Mouse (Mus musculus) lung, postnatal 4 days (tissue): Measurements from ENCODE around the gene Tlnrd1.
"Not testable (repeated sequence)": the region's sequence is repeated elsewhere in the genome, so short reads cannot be mapped to it uniquely, and the experiment has no call there.

Source experiments
- DNase-seq, 2 experiments: peaks; one replicate each; pipeline ENCODE4 v3.0.0; 2021

The Tlnrd1 gene

DNA sequence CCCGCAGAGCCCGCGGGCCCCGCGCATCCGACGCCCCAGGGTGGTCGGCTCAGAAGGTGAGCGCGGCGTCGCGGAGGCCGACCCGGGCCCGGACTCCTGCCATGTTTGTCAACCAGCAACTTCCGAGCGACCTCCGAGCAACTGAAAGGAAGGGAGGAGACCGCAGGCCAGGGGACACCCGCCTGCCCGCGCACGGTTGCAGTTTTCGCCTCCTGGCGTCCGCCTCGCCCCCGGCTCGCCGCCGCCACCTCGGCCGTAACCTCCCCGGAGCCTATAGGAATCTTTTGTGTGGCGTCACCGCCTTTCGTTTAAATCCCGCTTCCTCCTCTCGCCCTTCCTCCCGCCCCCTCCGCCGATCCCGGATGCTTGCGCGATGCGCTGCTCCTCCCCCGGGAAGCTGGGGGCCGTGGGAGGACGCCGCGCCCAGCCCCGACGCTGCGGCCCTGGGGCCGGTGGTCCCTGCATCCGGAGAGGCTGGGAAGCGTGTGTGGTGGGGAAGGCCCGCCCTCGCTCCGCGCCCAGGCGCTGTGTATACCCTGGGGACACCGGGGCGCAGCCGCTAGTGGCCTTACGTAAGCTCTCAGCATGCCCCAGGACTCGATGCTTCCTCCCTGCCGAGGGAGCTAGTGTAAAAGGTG lies at the start of gene Tlnrd1, which contains the start of gene Mesd:
TSS of gene Tlnrd1 (minus strand) at position 285 of the 638 bp plus-strand sequence.
TSS of gene Mesd (plus strand) at position 446 of the 638 bp plus-strand sequence.
- DNase-seq: peak; percentile 94 to 96

DNA sequence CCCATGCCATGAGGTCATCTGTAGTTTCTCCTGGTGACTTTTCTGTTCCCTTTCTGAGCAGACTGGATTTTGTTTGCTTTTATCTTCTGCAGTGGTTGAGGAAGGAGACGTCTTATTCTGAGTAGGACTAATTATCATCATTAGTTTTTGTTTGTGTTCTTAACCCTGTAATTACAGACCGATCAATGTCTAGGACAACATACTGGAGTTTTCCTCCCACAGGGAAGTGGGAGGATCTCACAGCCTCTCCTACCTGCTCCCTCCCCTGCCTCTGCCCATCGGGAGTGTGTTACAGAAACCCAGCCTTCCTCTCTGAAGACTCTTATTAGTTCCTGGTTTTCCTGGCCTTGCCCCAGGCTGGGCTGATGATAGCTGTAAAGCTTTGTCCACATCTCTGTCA lies 37.5 kb upstream of the Tlnrd1 start:
- DNase-seq: no peak

DNA sequence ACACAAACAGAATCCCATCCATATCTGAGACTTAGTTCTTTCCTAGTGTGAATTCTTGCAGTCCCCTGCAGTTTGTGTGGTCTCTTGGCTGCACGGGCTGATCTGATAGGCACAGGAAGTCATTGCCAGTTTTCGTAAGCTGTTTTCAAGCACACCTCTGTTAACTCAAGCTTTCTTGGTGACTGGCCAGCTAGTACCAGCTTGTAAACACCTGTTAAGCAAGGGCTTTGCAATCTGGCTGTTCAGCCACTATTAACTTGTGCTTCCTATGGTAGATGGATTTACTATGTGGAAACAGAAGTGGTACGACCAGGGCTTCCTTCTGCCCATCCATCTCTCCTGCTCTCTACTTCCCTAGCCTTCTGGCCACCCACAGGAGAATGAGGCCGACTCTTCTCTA lies 36.1 kb upstream of the Tlnrd1 start:
- no peak for DNase-seq

DNA sequence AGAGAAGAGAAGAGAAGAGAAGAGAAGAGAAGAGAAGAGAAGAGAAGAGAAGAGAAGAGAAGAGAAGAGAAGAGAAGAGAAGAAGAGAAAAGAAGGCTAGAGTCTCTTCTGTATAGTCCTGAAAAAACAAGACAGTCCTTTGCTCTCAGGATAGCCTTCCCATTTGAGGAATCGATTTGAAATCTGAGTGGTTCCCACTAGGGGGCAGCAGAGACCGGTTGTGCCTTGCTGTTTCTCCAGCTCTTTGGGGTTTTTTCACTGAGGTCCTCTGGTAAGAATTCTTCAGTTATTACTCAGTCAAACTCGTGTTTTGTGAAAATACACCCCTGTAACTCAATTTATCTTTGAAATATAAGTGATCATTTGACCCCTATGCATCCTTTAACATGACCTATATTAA lies 30.5 kb upstream of the Tlnrd1 start:
- DNase-seq: peak; percentile 78 to 86

DNA sequence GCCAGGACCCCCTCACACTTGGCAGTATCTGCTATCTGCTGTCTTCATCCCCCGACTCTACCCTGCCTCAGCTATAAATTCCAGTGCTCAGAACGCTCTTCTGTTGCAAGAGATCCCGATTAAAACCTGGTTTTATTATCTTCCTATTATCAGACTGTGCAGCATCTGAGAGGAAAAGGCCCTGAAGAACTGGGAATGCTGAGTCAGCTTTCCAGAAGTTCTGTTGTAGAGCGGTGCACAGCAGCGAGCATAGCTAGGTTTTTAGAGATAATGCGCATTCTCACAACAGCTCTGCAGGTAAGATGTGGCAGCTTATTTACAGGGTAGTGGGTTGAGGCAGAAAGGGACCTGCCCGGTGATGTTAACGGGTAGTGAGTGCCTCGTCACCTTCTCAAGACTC lies 29.9 kb upstream of the Tlnrd1 start:
- DNase-seq: no peak

DNA sequence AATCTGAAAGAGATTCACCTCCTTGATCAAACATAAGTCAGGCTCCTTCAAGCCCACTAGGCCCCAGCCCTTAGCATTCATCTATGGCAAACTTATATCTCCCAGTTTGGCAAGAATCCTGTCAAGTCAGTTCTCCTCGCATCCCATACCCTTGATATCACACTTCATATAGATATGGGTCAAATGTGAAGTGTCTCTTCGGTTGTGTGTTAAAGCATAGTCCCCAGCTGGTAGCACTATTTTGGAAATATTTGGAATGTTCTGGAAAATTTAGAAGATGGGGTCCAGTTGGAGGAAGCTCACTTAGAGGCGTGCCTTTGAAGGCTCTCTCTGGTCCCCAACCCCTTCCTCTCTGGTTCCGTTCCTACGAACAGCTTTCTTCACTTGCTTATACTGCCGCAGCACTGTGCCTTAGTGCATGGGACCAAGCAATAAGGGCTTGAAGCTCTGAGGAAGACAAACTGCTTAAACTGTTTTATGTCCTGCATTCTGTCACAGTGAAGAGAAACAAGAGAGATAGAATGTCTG lies 29.4 kb upstream of the Tlnrd1 start:
- peak in 1 of 2 experiments; percentile 44 for DNase-seq

DNA sequence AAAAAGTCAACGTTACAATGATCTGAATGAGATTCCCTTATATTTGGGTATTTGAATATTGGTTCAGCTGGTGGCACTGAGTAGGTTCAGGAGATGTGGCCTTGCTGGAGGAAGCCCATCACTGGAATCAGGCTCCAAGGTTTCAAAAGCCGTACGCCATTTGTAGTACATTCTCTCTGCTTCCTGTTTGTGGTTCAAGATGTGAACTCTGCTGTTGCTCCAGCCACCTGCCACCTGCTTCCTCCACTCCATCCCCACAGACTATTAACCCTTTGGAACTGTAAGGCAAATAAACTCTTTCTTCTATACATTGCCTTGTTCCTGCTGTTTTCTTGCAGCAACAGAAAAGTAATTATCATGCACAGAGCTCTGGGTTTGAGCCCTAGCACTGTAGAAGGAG lies 27.8 kb upstream of the Tlnrd1 start:
- DNase-seq: no peak

DNA sequence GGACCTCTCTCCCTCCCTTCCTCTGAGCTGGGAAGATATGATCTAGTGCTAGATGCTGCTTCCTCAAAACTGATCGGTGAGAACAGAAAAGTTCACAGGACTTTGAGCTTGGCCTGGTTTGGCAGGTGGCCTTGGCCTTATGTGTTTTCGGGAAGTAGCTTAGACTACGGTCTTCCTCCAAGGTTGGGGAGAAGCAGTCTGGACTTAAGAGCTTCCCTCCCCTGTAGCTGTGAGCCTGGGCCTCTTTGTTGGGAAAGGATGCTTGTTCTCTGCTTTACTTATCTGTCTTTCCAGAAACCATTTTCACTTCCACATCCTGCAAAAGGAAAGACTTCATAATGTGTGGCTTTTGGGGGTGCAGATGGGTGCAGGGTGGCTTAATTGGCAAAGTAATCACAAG lies 20.7 kb upstream of the Tlnrd1 start:
- DNase-seq: no peak

DNA sequence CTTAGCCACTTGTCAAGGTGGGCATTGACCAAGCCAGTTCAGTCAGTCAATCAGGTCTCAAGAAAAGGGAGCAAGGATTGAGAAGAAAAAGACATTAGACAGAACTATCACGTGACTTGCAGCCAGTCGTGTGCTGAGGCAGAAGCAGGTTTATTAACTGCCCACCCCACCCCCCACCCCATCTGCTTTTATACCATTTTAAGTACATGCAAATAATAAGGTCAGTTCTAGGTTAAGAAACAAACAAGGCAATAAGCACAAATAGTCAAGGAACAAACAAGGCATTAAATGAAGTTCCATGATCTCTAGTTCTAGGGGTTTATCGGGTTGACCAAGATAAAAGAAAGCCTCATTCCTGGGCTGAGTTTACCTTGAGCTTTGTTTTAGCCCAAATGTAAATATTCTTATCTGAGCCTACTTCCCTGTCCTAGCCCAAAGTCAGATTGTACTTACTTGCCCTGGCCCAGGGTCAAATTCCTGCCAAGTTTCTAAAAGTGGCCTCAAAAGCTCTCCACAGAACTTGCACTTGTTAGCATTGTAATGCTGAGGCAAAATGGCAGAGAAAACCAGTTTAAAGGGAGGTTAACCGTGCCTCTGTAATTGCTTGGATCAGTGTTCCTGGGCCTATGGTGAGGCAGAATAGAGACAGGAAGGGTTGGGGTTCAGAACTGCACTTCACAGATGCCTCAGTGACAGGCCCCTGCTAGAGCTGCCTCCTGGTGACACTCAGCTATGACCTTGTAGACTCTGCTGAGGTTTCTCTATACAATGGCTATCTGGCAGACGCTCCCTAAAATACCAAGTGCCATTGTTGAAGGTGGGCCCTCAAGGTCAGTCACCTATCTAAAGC lies 18.4 kb upstream of the Tlnrd1 start:
- no peak for DNase-seq

DNA sequence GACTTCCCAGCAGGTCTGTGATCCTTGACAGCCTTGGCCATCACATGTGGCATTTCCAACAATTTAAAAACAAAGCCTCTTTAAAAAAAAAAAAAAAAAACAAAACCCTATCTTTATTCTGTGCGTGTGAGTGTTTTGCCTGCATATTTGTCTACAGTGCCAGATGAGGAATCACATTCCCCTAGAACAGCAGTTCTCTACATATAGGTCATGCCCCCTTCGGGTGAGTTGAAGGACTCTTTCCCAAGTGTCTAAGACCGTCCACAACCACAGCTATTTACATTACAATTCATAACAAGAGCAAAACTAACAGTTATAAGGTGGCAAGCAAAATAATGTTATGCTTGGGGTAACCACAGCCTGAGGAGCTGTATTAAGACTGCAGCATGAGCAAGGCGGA lies 17.3 kb upstream of the Tlnrd1 start:
- DNase-seq: no peak

DNA sequence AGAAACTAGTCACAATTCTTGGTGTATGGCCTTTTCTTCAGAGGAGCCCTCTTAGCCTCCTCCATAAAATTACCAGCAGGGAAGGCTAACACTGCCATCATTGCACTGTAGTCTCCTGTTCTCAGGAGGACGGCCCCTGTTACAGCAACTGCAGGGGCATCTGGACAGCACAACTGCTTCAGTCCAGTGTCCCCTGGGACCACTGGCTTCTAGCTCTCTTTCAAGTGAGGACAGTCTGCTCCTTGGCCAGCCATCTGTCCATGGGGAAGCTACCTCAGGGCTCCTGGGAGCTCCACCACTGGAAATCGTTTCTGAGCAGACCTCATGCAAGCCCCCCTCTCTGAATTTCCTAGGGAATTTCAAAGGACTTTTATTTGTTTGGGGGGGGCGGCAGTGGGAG lies 16.4 kb upstream of the Tlnrd1 start:
- DNase-seq: no peak

DNA sequence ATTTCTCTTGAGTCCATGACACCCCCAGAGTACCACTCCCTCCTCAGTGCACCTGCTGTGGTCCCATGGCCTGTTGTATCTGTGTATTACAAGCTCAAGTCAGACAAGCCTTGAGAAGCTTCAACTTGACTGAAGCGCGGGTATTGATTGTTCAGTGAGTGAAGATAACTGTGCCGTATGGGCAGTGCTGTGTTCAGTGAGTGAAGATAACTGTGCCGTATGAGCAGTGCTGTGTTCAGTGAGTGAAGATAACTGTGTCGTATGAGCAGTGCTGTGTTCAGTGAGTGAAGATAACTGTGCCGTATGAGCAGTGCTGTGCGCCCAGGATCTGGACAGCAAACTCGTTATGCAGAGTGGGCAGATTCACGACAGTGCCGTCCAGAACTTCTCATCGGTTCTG lies 14.2 kb upstream of the Tlnrd1 start:
- DNase-seq: no peak

DNA sequence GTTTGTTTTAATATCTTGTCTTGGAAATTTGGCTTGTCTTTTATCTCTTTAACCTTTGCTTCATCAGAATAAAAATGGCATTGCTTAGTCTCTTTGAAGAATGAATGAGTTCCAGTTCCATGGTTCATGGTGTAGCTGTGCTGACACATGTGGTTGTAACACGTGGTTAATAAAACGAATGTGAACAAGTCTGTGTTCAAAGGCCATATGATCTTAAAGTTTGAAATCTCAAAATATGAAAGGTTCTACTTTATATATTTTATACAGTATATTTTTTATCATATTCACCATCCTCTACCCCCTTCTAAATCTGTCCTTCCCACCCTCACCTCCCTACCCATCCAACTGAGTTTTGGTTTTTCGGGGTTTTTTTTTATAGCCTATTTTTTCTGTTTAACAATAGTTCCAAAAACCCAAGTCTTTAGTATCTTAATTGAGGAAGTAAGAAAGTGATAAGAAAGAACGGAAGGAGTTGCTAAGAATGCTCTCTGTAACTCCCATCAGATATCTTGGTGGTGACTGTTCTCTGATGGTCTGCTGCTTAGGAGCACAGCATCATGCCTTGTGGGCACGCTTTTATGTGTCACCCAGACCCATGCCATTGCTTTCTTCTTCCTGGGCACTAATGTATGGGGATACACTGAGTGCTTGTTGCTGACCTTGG lies 12.1 kb upstream of the Tlnrd1 start:
- no peak for DNase-seq

DNA sequence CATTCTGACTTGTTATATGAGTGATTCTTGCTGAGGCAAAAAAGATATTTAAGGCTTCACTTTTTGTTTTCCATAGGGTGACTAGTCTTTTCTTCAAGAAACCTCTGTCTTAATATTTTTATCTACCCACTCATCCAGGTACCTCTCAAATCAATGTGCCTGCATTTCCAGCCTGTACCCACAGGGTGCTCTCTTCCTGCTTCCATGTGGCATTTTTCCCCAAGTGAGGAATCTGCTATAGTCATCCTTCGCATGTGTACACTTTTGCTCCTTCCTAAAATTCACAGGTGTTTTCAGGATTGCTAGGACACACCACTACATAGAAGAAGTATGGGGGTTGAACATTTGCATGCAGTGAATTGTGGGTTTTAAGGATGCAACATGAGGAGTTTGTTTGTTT lies 10.2 kb upstream of the Tlnrd1 start:
- DNase-seq: no peak

DNA sequence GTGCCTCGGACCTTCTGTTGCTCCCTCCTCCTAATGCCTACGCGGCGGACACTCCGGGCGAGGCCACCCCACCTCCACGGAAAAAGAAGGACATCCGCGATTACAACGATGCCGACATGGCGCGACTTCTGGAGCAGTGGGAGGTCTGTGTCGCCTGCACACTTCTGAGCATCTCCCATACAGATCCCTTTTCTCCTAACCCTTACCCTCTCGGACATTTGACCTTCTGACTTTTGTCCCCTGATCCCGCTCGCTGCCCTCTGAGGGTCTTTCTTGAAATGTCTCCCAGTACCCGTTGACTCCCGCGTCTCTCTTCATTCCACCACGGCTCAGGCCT lies 8.2 kb upstream of the Tlnrd1 start:
- no peak for DNase-seq

DNA sequence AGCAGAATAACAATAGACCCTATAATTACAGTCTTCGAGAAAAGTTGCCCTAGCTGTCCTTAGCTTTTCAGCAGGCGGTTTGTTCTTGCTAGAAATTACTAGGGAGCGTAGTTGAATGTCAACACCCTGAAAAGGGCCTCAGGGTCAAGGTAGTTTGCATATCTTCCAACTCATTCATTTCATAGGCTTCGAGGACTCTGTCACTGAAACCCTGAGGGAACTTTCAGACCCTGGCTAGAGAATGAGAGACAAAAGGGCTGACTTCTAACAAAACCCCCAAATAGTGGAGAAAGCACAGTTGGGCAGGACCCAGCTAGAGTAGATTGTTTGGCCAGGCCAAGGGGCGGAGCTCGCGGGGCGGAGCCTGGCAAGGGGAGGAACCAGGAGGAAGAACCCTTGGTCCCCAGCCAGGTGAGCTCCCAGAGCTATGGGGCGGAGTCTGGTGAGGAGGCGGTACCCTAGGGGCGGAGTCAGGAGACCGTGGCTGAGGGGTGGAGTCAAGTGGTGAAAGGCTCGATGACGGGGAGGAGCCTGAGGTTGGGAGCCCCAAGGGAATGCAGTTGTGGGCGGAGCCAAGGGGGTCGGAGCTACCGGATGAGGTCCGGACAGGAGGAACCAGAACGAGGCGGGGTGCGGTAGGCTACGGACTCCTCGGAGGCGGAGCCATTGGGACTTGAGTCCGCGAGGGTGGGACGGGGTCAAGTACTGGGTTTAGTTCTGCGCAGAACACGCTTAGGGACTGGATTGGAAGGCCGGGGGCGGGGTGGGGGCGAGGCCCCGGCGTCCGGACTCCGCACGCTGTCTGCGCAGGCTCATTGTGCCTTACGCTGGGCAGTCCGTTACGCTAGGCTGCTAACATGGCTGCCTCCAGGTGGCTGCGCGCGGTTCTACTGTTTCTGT lies 7.6 kb upstream of the Tlnrd1 start:
- DNase-seq: peak; percentile 100

DNA sequence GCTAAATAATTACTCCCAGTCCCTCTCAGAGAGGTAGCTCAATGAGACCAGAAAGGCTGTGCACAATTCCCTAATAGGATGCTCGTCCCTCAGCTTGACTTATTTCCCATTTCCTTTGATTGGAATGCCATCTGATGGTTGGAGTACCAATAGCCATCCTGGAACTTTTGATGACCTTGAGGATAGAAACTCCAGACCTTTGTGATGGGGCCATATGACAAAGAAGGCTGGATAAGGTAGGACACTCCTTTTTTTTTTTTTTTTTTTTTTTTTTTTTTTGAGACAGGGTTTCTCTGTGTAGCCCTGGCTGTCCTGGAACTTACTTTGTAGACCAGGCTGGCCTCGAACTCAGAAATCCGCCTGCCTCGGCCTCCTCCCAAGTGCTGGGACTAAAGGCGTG lies 5.8 kb upstream of the Tlnrd1 start:
- DNase-seq: not testable (repeated sequence)

DNA sequence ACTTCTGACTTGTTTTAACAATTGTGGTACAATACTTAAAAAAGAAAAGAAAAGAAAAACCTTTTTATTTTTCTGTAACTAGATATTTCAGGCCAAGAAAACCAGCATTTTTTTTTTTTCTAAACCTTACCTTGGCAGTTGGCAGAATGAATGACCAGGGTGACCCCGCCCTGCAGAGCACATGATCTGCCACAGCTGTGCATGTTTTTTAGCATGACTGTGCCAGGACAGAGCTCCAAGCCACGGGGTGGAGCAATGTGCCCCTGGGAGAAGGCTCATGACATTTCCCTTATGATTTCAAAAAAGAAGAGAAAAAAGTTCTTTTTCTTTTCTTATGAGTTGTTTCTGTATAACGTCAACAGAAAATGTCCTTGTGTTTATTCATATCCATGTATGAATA lies 5.3 kb upstream of the Tlnrd1 start:
- DNase-seq: peak in 1 of 2 experiments; percentile 56

DNA sequence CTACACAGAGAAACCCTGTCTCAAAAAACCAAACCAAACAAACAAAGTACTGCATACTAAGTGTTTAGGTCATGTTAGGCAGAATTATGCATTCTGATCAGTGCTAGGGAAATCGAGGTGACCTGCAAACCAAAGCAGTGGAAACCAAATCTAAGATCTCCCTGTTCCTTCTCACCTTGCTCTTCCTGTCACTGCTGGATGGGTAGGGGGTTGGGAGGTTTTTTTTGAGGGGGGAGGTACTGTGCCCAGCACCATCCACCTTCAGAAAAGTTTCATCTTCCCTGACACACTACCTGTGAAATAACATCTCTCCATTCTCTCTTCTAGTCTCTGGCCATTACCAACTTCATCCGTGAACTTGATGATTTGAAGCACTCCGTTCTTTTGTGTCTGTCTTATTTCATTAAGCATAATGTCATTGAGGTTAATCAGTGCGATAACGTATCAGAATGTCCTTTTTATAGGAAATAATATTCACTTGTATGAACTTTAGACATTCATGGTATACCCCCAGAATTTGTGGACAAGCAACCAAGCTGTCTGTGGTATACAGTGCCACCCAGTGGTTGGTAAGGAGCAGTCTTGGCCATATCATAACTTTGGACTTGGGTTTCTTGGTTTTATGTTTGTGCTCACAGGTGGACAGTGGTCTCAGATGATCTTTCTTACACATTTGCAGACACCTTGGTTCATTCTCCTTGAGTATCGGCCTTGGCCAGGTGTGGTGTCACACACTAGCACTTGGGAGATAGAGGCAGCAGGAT lies 2.4 kb upstream of the Tlnrd1 start:
- DNase-seq: peak in 1 of 2 experiments; percentile 21

DNA sequence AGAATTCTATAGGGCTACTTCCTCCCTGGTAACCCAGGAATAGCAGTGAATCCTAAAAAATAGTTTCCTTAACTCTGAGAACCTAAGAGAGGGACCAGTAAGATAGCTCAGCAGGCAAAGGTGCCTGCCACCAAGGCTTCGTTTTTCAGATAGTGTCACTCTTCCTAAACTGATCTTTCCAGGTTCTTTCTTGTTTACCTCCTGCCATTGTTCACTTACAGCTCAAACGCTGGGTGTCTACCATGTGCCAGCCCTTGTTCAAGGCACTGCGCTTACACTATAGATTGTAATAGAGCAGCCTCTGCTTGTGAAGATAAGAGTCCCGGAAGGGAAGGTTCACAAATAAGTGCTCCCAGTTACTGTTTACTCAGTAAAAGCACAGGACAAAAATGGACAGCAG lies 1.7 kb upstream of the Tlnrd1 start:
- no peak for DNase-seq

DNA sequence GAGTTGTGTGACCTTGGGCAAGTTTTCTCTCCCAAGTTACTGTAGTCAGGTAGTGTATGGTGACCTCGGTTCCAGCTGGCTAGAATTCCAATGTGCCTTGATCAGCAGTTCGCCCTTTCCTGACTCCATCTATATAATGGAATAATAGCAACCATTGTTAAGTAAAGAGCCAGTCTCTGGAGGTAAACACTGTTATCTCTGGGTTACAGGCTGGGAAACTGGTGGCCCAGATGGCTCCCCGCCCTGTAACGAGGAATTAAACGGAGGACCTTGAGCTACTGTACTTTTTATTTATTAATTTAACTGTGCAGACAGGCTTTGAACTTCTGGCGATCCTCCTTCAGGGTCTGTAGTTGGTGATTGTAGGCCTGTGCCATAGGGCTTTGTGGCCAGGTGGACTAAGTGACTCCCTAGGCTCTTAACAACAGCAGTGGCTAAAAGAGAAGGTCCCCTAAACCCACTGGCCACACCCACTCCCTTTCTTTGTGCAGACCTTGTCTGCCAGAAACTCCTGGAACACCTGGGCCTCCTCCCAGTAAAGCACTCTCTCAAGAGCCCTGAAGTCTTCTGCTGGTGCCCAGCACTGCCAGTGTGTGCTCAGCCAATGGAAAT lies 922 bp upstream of the Tlnrd1 start:
- DNase-seq: peak; percentile 11 to 44
